Mouse (Mus musculus) yolk sac, embryonic 10.5 days (tissue): ENCODE measurements around the gene Pdlim1.
"Not testable (repeated sequence)": the region's sequence is repeated elsewhere in the genome, so short reads cannot be mapped to it uniquely, and the experiment has no call there.

Source experiments
- DNase-seq: peaks from one replicate; pipeline ENCODE4 v3.0.0-alpha.2; 2017; ENCODE audit warnings: low spot score

Gene Pdlim1

DNA sequence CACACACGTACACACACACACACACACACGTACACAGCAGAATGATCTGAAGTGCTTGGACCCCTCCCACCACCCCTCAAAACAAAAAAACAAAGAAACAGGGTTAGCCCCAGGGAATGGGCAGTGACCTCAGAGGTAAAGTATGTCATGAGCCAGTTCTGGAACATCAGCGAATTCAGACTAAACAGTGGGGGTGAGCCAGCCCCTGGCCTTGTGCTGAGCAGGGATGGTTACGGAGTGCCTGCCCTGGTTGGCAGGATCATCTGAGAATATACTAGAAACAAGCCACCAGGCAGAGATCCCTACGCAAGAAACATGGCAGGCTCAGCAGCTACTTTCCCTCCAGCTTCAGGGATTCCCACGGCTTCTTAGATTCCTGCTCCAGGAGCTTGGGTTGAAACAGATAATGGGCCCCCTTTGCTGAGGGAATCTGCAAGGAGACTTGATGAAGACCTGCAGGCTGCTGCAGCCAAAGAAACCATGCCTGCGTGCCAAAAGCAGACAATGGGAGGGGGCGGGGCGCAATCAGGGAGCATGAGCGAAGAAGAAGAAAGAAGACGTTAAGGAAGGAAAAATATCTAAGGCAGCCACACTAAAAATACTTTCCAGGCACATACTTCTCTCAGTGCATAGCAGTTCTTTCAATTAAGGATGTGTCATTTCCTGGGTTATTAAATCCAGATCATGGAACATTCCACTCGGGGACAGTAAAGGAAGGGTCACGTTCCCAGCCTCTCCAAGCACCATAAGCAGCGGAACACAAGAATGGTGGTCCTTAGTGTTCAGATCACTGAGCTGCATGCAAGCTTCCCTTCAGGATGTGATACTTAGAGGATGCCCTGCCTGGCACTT is 30.6 kb downstream of the Pdlim1 start:
- DNase-seq, result no peak

DNA sequence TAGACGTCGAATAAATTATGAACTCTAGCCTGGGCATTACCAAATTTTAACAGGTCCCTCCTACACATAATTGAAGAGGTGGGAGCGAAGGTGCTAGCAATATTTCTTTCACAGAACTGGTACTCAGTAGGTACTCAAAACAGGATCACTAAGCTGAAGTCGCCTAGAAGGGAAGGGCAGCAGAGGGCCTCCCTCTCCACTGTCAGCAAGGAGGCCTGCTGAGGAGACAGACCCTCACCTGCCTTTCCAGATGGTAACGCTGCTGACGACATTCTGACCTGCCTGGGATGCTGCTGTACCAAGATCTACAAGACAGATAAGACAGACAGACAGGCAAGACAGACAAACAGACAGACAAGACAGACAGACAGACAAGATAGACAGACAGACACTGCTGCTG is 31.3 kb downstream of the Pdlim1 start:
- no peak for DNase-seq

DNA sequence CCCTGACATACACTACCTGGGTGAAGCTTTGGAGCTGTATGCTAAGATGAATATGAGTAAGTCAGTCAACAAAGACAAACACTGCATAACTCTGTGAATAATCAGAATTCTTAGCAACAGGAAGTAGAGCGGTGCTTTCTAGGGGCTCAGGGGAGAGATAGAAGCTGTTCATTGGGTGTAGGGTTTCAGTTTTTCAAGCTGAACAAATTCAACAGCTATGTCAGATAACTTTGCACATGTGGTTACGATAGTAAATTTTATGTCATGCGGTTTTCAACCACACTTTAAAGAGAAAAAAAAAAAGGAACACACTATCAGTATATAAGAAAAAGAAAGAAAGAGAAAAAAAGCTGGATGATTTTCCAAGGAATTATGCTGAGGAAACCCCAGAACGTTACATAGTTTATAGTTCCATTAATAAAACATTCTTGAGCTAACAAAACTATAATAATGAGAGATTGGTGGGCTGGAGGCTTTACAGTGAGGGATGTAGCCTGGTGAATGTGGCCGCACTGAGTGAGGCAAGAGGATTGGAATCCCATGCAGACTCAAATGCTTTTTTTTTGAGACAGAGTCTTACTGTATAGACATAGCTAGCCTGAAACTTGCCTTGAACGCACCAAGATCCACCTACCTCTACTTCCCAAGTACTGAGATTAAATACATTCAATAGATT is 33.3 kb downstream of the Pdlim1 start:
- no peak for DNase-seq

DNA sequence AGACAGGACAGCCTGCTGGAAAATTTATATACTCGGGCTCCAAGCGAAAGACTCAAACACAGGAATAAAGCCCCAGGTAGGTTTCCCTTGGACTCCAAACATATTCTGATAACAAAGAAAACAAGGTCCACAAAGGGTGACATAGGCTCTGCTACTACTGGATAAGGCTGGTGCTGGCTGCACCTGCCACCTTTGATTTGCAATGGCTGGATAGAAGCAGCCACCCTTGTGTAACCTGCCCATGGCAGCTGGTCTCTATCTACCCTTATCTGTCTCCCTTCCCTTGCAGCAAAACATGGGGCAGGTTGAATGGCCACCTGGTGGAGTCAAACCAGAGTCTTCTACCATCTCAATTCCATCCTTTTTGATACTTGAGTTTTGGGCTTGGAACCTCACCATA is 39.1 kb downstream of the Pdlim1 start:
- peak; percentile 2 for DNase-seq

DNA sequence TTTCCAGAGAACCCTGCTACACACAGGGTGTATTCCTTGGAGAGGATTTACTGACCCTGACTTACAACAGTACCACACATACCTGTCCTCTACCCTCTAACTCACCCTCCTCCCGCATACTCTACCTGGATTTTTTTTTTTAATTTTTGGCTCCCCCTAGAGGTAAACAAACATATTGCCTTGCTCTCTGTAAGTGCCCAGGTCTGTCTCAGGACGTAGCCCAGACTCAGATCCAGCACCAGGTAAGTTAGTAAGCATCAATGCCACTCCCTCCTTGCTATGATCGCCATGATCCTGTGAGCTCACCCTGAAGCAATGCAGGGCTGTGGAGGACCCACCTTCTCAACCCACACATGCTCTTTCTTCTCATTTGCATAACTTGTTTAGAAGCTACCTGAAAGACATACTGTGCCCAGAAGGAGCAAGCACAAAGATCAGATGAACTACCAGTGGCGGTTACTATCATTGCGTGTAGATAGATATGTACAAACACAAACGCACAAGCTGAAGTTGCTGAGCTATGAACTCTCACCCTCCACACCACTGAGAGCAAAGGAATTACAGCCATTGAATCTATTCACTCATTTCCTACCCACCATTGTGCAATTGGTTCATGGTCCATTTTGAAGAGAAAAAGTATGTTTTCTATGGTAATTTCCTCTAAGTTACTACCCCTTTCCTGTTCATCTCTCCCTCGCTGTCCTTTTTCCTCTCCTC is 39.7 kb downstream of the Pdlim1 start:
- no peak for DNase-seq

DNA sequence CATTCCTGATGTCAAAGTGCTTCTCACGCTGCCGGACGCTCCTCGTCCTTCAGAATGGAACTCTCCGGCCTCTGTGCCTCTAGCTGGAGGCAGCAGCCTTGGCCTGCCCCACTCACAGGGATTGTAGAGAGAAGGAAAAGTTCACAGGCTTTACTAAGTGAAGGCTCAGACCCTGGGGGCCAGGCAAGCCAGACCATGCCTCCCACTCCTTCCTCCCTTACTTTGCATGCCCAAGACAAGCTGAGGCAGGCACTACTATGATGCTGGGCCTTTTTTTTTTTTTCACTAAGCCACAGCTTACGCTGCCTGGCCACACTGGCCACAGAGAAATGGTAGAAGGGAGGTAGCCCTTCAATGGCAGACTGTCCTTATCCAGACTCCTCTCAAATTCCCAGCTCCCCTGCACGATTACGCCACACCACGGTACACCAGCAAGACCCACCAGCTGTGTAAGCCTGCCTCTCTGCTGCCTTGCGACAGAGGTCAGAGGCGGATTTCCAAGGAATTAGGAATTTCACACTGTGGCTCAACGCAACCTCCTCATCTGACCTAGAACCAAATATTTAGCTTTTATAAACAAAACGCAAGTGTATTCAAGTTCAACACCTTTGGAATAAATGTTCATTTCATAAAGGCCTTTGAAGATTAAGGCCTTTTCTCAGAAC is 40.4 kb downstream of the Pdlim1 start:
- peak; percentile 3 for DNase-seq

DNA sequence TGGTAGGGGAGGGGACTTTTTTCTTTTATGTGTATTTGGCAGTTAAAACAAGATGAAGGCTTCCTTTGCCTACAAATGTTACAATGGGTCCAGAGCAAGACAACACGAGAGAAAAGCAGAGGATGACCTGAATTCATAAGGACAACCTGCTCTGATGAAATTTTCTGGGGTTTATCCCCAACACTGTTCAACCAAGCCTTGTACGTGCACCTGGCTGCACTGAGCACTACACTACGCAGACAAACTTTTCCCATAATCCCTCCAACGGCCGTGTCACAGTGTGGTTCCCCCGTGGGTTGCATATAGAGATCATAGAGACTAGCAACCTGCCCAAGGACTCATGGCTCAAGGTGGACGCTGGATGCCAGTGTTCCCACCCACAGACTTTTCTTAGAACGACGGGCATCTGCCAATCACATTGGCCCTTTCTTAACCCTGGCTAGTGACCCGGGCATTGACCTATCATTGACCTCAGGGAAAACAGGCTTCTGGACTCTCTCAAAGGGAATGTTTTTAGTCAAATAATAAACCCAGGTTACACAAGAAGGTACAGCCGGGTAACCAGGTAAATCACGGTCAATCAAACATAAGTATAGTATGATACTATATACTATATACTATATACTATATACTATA is 45.0 kb downstream of the Pdlim1 start:
- peak; percentile 1 for DNase-seq

DNA sequence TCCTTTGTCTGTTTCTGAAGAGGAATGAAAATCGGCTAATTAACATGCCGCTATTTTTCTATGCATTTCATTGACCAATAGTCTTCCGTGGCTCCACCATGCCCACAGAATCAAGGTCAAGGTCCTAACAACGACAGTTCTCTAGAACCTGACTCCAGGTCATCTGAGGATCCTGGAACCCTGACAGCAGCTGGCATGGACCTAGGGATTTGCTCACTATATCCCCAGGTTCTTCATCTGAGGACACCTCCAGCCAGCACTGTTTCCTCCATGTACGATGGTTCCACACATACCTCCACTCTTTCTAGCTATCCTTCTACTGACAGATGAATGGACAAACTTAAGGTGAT is 45.9 kb downstream of the Pdlim1 start:
- no peak for DNase-seq

DNA sequence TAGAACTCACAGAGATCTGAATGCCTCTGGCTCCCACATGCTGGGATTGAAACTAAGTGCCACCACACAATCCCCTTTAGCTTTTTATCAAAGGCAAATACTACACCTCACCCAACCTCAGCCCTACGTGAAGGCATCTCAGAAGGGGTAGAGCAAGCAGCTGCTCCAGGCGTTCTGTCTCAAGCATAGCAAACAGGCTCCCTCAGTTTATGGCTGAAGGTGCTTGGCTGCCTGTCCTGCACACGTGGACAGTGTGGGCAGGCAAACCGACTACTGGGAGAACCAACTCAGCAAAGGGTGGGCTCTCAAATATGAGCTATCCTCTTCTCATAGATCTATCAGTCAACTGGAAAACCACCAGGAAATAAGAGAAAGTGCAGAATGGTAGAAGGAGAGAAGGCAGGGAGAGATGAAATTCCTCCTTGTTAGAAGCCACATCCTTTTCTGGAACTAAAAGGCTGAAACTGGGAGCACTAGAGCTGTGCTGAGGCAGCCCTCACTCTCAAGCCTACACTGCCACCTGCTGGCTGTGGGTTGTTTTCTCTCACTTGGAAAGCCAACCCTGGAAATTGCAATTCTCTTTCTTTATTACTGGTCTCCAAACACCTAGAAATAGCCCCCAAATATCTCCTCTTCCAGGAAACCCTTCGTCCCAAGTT is 46.4 kb downstream of the Pdlim1 start:
- no peak for DNase-seq

DNA sequence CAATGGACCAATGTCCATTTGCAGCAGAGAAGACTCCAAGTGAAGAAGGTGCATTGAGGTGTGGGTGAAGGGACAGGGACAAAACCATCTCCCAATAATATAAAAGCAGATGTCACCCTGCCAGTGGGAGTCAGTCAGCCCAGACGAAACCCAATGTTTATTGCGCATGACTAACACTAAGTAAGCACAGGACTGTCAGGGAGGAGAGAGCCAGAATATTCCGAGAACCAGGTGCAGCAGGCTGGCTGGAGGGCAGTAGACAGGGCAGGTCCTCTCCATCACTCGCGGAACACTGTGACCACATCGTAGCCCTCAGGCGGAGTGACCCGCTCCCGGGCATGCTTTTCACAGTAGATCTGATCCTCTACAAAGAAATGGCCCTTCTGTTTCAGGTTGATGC is 49.3 kb downstream of the Pdlim1 start:
- DNase-seq, result not testable (repeated sequence)

DNA sequence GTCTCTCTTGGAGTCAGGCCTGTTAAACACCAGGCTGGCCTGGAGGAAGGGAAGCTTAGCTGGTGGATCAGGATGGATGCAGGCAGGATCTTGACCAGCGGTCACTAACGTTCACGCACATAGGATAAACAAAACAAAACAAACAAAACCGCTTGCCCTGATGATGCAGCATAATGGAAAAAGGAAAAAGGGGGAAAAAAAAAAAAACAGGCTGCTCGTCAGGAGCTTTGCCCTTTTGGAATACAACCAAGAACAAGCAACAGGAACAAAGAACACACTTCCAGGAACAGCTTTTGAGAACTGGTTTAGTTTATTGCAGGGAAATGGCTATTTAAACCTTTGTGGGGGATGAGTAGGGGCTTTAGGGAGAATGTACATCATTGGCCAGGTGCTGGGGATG is 50.8 kb downstream of the Pdlim1 start:
- DNase-seq, result no peak

DNA sequence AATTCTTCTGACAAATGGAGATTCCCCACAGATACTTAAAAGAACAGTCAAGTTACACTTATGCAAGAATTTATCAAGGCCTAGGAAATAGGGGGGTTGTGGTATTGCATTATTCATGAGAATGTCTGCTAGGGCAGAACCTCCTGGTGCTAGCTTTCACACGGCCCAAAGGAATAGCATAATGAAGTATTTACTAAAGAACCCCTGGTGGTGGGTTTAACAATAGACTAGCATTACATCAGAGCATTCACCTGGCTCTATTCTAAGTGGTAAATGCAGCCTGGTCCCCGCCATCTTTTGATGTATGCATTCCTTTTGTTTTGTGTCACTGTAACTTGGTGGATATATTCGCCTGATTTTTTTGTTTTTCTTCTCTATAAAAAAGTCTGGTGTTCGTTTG is 68.7 kb downstream of the Pdlim1 start:
- not testable (repeated sequence) for DNase-seq

DNA sequence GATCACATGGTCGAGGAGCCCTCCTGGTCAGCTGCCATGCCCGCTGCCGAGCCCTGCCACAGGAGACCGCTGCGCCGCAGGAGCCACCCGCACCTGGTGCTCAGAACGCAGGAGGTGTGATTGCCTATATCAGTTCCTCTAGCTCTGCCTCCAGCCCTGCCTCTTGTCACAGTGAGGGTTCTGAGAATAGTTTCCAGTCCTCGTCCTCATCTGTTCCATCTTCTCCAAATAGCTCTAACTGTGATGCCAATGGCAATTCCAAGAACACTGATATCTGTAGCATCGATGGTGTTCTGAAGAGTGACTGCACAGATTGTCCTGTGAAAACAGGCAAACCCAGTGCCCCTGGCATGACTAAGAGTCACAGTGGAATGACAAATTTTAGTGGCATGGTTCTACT is 81.0 kb downstream of the Pdlim1 start:
- DNase-seq, result no peak

DNA sequence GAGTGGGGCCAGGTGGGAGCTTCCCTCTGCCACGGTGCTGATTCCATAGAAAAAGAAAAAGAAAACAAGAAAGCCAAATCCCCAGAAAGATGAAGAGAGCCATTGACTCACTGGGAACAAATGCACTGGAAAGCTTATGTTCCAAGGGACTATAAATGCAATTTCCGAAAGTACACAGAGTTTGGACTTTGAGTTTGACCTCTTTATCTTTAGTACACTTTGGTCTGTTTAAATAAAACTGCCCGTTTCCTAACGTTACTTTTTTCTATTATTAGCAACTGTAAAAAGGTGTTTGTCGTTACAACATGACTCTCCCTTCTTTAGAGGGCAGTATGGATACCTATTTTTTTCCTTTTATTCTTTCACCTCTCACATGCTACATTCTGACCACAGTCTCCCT is 84.5 kb downstream of the Pdlim1 start, which contains the start of gene Cyp2c70:
Gene Cyp2c70 (minus strand): TSS at position 174 of the 400 bp plus-strand sequence.
- no peak for DNase-seq

DNA sequence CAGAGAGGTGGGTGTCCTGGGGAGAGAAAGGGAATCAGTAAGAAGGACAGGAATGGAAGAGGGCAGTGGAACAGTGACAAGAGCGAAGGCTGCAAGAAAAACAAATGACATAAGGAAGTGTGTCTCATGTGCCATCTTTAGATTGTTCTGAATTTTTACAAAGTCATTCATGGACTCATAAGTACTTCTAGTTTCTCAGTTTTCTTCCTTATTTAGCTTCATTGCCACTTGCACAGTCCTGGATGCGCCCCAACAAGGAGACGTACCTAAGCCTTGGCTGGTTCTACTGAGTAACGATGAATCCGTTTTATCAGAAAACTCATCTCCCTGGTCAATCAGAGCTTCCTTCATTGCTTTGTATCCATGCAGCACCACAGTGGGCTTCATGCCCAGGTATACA is 88.0 kb downstream of the Pdlim1 start:
- no peak for DNase-seq

DNA sequence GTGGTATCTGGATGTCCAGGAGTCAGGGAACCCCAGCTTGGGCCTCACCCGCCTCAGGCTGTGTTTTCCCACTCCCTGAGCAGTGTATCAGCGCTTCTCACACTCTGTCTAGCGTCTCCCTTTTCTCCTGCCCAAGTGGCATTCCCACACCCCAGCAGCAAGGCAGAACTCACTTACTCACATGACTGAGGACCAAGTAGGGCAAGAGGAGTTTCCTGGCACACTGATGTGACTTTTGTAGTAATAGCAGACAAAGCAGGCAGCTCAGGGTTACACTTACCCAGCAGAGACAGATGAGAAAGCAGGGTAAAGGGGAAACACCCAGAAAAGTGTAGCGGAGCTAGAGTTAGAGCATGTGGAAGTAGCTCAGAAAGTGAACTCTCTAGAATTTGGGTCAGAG is 93.3 kb downstream of the Pdlim1 start:
- no peak for DNase-seq
